Mouse (Mus musculus): ENCODE results near the gene Mfap4.

Gene Mfap4

DNA sequence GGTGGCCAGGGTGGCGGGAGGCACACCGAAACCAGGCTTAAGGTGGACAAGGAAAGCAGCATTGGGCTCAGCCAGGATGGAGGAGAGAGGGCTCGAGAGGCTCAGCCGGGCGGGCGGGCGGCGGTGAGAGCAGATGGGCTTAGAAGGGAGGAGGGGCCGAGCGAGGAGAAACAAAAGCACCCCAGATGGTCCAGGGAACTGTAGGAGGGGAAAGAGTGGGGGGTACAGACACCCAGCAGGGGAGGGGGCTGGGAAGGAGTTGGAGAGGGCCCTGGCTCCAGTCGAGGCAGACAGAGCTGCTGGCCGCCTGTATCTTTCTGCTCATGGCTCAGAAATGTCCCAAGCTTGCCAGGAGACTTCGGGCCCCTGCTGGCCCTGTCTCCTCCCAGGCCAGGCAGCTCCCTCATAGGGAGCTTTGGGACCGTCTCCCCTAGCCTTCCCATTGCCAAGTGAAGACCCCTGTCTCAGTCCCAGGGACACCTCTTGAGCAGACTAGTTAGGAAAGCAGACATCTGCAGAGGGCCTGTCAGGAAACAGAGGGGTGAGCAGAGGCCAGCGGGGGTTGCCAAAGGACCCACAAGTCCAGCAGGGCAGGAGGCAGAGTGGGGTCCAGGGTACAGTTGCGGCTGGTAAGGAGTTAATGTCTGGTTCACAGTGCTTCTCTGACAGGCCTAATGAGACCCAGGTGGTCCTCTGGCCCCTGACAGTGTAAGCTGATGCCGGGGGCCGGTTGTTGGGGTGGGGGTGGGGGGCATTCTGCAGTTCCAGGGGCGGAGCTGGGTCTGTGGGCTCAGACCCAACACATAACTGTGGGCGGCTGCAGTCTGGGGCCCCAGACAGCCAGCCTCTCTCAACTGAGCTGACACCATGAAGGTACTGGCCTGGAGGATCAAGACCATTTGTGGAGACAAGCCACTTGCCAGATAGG is at the start of gene Mfap4:
TSS of gene Mfap4 (plus strand) at position 819 of the 928 bp plus-strand sequence.
- DNase-seq, result peak; percentile 53

GRCm38 (mm10) chr11:61436298-61436697 is 48.9 kb upstream of the Mfap4 start:
- no peak for DNase-seq

DNA sequence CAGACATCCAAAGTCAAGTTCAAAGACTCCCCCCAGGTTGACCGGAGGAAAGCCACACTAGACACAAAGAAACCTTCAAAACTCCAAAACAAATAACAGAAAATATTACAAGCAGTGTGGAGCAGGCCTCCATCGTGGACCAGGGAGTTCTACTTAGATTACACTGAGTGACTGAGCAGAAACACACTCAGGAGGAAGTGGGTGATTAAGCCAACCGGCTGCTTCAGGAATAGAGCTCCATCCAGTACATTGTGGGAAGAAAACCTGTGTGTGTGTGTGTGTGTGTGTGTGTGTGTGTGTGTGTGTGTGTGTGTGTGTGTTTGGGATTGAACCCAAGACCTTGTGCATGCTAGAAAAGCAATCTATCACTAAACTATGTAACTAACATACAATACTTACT is 46.1 kb upstream of the Mfap4 start:
- DNase-seq, result no peak

GRCm38 (mm10) chr11:61440416-61440815 is 44.8 kb upstream of the Mfap4 start:
- DNase-seq, result no peak

DNA sequence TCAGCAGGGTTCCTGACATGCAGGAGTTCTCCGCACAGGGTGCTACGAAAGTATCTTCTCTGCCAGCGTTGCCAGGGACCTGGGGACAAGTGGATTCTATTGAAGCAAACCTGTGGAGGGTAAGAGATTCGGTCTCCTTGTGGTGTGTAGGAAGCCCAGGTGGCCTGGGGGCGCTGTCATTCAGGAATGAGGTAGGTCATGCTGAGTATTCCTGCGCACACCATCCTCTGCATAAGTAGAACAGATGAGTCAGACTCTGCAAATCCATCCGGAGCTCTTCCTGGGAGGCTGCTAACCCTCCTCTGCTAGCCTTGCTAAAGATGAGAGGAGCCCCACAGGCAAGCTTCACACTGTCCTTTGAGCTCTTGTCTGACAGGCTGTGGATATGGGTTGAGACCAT is 43.6 kb upstream of the Mfap4 start:
- no peak for DNase-seq

- no peak for DNase-seq
Observed at GRCm38 (mm10) chr11:61443807-61444206, 41.4 kb upstream of the Mfap4 start.

- DNase-seq, result no peak
Observed at GRCm38 (mm10) chr11:61447296-61447695, 37.9 kb upstream of the Mfap4 start.

GRCm38 (mm10) chr11:61448041-61448440 is 37.2 kb upstream of the Mfap4 start:
- DNase-seq, result no peak

DNA sequence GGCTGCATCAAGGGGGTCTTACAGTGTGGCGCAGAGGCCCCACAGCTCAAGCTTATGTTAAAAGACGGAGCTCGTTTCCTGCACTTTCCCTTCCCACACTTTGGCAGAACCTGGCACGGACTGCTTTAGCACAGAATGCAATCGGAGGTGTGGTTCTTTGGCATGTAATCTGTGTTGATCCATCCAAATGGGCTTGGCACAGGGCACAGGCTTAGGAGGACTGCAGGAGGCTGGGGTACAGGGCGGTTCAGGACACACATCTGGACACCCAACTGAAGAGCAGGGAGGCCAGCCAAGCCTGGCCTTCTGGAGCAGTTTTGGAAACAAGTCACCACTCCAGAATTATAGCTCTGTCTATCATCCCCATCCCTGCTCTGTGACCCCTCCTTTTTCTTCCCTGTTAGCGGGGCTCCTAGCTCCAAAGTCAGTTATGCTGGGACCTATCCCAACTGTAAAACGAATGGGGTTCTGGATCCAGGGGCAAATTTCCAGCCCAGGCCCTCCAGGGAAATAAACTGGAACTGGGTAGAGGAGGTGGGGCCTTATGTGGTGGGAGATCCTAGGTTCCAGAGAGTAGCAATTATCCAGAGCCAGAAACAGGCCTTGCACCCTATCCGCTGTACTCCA is 36.5 kb upstream of the Mfap4 start:
- DNase-seq, result no peak

DNA sequence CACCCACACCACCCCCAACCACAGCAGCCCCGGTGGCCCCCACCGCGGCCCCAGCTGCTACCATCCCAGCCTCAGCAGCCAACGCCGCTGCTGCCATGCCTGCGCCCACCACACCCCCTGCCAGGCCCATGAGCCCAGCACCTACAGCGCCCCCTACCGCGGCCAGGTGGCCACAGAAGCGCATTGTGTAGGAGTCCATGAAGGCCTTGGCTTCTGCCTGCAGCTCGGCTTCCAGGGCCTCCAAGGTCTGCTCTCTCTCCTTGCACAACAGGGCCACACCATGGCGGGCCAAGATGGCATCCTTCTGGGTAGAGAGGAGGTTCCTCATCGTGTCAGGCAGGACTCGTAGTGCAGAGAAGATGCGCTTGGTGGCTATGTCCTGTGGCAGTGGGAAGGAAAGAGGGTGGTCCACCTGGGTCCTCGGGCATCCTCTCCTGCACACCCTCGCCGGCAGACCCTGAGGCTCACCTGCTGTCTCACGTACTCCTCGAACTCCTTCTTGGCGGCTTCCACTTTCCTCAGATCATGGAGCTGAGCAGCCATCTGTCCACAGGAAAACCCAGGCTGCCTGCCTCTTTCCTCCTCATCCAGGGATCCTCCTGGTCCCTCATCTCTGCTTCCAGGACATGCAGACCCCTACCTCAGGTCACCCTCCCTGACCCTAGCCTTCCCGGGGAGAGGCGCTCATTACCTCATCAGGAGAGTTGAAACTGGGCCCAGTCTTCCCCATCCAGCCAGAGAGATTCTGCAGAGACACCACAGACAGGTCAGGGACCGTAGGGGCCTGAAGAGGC is 35.5 kb upstream of the Mfap4 start:
- DNase-seq, result peak; percentile 20

- DNase-seq, result no peak
Observed at GRCm38 (mm10) chr11:61464071-61464470, 21.2 kb upstream of the Mfap4 start.

DNA sequence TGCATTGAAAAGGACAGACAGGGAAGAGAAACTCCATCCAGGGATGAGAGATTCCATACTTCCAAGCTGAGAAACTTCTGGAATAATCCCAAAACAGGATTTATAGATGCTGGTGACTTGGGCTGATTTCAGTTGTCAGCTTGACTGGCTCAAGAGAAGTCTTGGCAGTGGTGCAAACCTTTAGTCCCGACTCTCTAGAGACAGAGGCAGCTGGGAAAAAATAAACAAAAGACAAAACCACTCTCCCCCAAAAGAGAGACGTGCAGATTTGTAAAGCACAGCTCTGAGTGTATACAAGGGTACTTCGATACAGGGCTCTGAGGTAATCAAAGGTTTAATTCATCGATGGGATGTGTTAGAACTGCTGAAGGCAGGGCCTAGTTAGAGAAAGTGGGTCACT is 19.8 kb upstream of the Mfap4 start:
- no peak for DNase-seq

- no peak for DNase-seq
Observed at GRCm38 (mm10) chr11:61468534-61468933, 16.7 kb upstream of the Mfap4 start.

DNA sequence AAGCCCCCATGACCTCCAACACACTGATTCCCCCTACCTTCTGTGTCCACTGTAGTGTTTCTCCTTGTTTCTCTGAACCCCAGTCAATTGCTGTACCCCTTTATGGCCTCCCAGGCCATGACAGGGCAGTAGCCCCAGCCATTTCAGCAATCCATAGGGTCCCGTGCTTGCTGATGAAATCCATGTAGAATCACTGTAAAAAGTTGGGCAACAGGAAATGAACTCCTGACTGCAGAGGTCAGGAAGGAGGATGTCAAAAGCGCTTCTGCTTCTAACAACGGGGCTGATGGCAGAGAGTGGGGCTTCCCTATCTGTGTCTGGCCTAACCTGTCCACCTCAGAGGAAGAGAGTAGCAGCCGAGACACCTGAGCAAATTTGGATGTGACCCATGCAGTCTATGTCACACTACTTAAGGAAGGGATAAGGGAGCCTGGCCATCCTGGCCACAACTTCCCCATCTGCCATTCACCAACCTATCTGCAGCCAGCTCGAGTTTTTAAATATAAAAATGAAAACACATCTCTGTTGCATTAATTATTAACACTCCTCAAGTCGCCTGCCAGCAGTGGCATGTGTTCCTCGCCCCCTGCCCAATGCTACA is 15.8 kb upstream of the Mfap4 start:
- DNase-seq, result no peak

DNA sequence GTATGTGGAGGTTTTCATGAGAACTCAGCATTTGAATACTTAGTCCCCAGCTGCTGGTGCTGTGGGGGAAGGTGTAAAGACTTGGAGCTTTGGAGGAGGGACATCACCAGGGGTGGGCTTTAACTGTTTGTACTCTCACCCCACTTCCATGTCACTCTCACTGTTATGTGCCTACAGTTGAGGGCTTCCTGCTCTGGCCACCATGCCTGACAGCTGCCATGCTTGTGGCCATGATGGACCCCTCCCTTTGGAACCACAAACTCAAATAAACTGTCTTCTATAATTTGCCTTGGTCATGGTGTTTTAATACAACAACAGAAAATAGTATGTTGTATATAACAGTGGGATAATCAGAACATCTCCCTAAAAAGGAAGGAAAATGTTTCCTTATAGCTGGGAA is 14.4 kb upstream of the Mfap4 start:
- DNase-seq, result no peak

GRCm38 (mm10) chr11:61473630-61474029 is 11.6 kb upstream of the Mfap4 start:
- DNase-seq, result no peak

GRCm38 (mm10) chr11:61476786-61477382 is 8.3 kb upstream of the Mfap4 start:
- DNase-seq, result no peak

GRCm38 (mm10) chr11:61477566-61478508 is 7.4 kb upstream of the Mfap4 start:
- no peak for DNase-seq

DNA sequence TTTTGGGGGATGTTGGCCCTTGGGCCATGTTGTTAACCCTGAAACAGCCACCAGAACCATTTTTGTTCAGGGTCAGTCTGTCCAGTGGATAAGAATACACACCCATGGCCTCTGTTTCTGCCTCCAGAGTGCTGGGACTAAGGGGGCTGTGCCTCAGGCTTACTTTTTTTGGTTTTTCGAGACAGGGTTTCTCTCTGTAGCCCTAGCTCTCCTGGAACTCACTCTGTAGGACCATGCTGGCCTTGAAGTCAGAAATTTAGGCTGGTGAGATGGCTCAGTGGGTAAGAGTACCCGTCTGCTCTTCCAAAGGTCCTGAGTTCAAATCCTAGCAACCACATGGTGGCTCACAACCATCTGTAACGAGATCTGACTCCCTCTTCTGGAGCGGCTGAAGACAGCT is 6.4 kb upstream of the Mfap4 start:
- DNase-seq, result no peak

DNA sequence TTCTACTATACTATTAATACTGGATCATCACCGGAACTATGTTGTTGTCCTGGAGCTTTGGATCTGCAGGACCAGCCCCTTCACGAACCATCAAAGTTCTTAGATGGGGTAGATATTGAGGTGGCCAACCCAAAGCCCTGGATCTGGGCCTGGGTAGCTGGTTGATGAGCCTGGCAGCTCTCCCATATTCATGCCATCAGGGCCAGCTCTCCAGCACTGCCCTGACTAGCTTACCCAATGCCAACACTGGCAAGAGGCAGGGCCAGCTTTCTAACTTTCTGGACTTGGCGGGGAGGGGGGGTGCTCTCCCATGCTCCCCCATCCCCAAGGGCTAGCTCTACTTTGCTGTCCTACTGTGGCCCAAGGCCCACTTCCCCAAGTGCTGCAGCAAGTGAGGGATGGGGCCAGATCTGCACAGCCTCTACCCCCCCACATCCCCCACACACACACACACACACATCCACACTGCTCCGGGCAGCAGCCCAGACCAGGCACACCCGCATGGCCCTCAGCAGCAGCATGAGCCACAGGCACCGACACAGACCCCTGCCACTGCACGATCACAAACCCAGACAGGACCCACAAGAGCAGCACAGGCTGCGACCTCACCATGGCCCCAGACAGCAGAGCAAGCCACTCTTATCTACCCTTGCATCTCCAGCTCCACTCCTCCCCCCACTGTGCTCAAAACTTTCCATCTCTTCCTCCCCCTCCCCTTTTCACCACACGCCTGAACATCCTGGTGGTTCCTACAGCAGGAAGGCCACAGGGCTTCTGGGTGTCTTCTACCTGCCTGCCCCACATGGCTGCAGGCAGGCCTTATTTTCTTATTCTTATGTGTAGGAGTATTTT is 3.8 kb upstream of the Mfap4 start:
- no peak for DNase-seq
